Mouse (Mus musculus): Measurements from ENCODE around the gene Tmtc2.

DNA sequence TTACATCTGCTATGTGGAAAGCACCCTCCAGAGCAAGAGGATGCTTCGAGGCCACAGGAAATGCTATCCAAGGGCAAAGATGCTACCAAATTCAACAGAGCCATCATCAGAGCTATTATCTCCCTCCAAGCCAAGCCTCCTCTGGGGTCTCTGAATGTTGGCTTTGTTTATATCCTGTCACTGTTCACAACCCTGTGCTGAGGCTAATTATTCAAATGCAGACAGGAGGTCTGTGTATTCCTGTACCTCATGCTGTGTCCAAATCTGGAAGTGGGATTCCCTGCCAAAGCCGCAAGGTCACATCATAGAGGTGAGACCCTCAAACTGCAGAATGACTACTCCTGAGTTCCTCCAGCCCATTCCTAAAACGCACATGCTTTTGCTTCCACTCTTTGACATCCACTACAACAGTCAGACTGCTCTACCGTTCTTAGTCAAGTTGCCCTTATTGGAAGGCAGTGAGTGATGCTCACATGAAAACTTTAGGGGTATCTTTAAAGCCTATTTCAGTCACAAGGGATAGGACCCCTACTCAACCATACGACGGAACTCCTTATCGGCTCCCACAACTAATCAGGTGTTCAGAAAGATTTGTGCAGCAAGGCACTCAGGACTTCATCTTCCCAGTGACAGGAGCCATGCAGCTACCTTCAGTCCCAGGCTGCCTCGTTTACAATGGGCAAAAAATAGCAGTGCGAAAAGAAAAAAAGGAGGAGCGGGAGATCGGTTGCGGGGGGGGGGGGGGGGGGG lies 64.9 kb downstream of the Tmtc2 start:
- TF ChIP-seq CTCF (IDR thresholded peaks at IDR 0.05) (no peak), EP300 (IDR thresholded peaks at IDR 0.05) (no peak)

Data from lung, postnatal 0 days (tissue).